Mouse (Mus musculus) erythroblast, adult 5-6 weeks (primary cell): Measurements from ENCODE around the gene Gm20388. TPM values are rescaled to one million over a fixed set of nuclear protein-coding genes. Genes with fewer than 3 reads are reported as not detected.
A peak's percentile ranks its signal among the peaks of the same experiment; 100 is the strongest.

Experiments
- ATAC-seq: replicated peaks from 2 replicates; pipeline ENCODE4 v1.8.0; 2016; ENCODE audit warnings: moderate number of reproducible peaks, mild to moderate bottlenecking, moderate TSS enrichment, inconsistent platforms; ENCODE audit not compliant: poor library complexity, low FRiP score, severe bottlenecking
- total RNA-seq, 2 experiments: library from RNA; stranded (forward) in 1 of 2; stranded (reverse) in 1 of 2; fragments of 150-400 nt in 1 of 2; fragments of 200-764, 138-1000 nt in 1 of 2; gene quantifications; 2 replicates each; pipeline versions ENCODE4 v1.2.3 to v1.2.4; 2015 to 2017; ENCODE audit warnings: low replicate concordance in 2 of 2

The Gm20388 gene
- total RNA-seq, 2 experiments from 2014 or later: 2.9 to 7.8 TPM

GRCm38 (mm10) chr8:120493508-120494464, 583.1 kb downstream of the Gm20388 start:
- ATAC-seq: no peak

DNA sequence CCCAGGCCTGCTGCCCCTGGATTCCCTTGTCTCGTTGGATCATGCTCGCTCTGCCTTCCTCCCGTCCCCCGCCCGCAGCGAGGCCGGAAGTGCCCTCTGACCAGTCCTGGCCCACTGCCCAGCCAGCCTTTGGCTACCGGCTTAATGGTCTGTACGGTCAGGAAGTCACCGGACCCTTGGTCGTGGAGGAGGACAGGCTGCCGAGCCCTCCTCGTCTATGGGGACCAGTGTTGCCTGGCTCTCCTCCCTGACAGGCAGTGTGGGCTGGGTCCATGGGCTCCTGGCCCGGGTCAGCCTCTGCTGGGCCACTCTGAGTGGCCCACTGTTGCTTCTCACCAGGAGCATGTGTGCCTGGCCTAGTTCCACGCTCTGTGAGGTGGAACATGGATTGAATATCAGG, 584.3 kb downstream of the Gm20388 start:
- no peak for ATAC-seq

GRCm38 (mm10) chr8:120495461-120495860, 584.8 kb downstream of the Gm20388 start:
- no peak for ATAC-seq

DNA sequence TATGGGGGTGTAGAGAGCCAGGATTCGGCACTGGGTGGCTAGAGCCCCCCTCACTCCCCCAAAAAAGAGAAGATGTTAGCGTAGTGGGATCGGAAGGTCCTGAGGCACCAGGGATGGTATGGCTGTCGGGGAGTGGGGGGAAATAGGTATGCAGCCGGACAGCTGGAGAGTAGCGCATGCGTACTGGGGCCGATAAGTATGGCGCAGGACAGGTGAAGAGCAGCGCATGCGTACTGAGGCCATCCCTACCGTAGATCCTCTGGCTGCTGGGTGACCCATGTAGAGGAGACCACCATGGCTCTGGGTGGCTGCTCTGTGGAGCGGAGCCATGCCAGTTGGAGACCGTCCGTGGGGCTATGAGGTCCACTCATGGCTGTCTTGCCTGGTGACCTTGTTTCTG, 585.8 kb downstream of the Gm20388 start:
- ATAC-seq: no peak

- no peak for ATAC-seq
These were observed 586.9 kb downstream of the Gm20388 start for GRCm38 (mm10) chr8:120497503-120497946.

DNA sequence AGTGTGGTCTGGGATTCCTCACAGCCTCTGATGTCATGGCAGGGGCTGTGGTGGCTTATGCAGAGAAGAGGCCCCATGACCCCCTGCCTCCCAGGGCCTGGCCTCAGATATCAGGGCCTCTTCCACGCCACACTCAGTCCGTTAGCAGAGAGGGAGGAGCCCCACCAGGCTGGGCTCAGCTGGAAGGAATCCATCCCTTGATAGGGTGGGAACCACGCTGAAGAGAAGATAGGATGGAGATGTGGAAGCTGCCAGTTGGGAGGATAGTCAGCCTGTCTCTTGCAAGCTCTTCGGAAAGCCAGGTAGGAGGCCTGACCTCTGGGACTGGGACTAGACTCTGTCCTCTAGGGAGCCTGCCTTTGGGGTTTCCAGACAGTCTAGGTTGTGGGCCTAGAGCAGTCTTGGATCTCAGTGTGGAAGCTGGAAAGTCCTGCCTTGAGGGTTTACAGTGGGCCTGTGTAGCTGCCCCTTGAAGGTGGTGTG, 587.7 kb downstream of the Gm20388 start:
- peak; percentile 80 for ATAC-seq

DNA sequence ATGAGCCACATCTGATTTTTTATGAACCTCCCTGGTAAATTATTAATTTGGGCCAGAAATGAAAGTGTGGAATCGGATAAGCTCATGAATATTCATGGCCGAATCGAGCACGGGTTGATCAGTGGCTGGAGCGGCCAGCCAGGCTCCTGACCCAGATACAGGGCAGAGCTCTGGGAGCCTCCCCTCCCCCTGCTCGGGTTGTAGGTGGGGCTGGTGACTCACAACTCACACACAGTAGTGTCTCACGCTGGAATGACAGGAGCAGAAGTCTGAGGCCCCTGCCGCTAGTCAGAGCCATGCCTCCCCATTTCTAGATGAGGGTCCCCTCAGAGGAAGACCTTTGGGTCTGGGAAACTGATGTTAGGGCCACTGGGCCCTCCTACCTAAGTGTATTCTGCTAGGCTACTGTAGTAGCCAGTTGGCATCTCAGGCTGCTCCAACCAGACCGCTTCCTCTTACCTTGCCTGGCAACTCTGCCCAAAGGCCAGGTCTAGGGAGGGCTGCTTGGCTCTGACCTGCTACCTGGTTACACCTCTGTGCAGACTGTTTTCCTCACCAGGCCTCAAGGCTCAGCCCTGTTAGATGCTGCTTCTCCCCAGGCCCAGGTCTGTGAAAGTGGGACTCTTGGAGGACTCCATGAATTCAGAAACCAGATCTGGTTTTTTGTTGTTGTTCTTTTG, 588.4 kb downstream of the Gm20388 start:
- peak; percentile 53 for ATAC-seq

DNA sequence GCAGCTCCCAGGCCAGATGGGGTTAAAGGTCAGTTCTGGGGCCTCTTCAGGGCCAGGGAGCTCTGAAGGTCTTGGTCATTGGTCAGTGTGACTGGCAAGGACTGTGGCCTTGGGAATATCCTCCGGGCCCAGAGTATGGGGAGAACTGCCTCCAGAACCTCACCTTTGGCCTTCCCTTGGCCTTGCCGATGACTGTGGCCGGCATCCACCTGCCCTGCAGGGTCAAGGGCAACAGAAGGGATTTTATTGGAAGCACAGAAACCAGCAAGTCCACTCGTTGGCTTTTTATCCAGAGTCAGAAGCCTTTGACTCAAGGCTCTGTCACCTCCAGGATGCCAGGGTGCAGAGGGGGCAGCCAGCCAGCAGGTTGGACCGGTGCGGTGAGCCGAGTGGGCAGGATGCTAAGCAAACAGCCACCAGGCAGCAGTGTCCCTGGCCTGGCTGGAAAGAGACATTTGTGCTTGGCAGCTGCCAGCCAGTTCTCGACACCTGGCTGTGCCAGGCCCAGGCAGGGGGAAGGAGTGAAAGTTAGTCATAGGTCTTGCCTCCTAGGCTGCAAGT, 590.1 kb downstream of the Gm20388 start:
- no peak for ATAC-seq

- ATAC-seq: no peak
These were observed 590.8 kb downstream of the Gm20388 start for GRCm38 (mm10) chr8:120501426-120501825.

GRCm38 (mm10) chr8:120502428-120502827, 591.8 kb downstream of the Gm20388 start:
- ATAC-seq: no peak

DNA sequence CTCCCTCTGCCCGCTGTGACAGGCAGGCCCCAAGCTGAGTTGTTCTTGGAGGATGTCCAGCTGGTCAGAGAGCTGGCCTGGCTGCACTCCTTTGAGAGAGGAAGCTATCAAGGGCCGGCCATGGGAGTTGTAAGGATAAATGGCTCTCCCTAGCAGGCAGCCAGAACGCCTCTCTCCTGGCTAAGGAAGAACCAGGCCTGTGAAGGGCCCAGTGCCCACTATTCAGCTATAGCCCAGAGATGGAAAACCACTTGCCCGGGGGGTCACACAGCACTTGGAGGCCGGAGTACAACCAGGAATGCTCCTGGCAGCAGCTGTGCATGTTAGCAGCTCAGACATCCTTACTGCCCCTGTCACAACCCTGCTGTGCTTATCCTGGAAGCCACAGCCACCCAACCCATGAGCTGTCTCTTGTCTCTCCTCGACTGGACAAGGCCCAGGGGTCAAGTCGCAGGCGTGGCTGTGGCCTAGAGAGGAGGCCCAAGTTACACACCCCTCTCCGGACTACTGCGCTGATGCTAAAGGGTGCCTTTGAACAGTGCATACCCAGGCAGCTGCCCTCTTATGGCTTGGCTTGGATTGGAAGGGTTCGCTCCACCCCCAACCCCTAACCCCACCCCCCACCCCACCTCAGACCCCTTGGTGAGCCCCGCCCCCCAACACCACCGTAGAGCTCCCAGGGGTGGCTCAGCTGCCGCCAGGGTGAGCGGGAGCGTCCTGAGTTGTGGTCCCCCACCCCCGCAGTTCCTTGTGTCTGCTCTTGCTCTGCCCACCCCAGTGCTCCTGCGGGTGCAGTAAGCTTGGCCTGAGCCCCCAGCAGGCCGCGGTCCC, 593.8 kb downstream of the Gm20388 start:
- ATAC-seq: no peak

GRCm38 (mm10) chr8:120505082-120505511, 594.5 kb downstream of the Gm20388 start:
- ATAC-seq: no peak

DNA sequence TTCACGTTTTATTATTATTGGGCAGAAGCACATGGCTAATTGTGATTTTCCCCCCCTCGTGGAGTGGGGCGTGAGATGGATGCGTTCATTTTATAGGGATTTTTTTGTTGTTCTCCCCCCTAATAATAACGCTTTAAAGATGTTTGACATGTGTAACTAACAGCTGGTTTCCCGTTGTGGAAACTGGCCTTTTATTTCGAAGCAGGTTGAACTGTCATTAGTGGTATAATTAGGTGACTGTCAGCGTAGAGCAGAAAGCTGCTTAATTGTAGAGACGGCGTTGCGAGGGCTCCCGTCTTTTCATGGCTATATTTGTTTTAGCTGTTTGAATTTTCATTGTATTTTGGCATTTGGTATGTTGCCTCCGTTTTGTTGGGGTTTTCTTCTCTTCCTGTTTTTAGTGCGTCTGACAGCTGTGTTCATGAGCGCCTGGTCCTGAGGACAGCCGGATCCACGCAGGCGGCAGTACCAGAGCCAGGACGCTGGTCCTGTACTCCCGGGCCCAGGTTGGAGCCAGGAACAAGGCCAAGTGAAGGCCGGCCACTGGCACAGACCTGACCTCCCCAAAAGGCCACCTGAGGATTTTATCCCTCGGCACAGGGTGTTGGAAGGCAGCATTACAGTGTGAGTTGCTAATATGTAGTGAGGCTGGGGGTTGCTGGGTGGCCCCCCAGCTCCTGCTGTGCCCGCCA, 595.1 kb downstream of the Gm20388 start:
- ATAC-seq: no peak

DNA sequence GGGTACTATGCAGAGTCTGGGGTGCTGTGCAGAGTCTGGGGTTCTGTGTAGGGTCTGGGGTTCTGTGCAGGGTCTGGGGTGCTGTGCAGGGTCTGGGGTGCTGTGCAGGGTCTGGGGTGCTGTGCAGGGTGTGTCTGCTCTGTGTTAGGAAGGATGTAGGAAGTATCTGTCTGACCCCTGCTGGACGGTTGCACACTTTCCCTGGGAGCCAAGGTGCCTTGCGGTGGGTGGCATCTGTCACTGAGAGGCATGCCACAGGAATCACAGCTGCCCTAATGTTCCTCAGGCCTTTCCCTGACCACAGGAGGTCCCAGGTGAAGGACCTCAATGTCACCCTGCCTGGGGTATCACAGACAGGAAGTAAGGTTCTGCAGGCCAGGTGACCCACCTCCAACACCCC, 595.9 kb downstream of the Gm20388 start:
- no peak for ATAC-seq

DNA sequence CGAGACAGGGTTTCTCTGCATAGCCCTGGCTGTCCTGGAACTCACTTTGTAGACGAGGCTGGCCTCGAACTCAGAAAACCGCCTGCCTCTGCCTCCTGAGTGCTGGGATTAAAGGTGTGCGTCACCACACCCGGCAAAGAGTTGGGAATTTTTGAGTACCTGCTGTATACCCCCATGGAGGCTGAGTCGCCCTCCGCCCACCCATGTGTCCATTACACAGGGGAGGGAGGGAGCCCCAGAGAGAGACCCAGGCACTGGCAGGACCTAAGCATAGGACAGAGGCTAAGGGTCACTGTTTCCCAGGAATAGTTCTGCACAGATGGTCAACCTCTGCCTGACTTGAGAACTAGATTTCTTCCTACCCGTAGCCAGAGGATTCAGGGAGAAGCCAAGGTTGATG, 596.6 kb downstream of the Gm20388 start:
- ATAC-seq: no peak

- peak; percentile 62 for ATAC-seq
These were observed 598.7 kb downstream of the Gm20388 start for GRCm38 (mm10) chr8:120509136-120510034.

DNA sequence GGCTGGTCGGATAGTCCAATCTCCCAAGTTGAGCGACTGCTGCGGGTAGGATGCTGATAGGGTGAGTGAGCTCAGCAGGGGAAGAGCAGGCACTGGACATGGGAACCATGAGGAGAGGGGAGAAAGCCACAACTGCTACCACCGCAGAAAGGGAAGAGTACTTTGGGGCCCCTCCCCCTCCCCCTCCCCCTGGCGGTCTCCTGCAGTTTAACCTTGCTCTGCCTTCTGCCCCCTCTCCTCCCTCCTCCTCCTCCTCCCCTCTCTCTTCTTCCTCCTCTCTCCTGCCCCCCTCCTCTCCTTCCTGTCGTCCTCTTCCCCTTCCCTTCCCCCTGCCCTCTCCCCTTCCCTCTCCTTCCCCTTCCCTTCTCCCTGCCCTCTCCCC, 599.4 kb downstream of the Gm20388 start:
- no peak for ATAC-seq

DNA sequence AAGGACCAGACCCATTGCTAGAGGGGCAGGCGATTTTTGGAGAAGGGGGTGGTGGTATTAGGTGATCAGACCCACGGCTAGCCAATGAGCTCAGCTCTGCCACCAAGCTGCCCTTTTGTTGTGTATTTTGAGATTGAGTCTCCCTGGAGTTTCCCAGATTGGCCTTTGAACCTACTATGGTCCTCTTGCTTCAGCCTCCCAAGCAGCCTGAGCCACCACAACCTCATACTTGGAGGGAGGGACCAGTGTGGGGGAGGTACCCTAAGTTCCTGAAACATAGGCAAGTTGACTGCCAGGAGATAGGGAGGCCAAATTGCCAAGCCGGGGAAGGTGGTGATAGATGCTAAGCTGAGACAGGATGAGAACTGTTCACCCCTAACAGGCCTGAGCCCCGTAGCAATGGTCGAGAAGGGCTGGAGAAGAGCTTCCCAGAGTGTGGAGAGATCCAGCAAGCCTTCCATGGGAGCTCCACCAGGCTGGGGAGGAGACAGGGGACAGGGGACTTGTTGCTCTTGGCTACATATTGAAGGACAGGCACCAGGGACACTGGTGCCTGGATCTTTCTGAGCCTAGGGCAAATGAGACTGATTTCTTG, 600.3 kb downstream of the Gm20388 start:
- ATAC-seq: no peak
